In the genomic region with DNA sequence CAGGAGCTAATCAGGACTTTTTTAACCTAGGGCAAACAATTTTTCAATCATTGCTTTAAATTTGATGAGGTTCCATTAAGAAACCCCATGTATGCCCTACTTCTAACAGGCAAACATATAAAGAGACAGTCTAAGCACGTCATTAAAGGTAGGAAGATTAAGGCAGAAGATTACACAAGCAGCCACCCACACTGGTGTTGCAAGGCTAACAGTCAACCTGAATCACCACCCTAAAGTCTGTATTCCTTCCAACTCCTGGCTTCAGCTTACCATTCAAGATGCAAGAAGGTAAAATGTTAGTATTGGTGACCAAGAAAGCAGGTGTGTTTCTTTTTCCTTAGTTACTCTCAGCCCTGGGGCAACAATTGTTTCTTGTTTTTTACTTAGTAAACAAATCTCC, we compare ENCODE assay signal across 26 mouse cellular contexts.
"Had no signal": no experiment of that assay in that cellular context is flagged by ENCODE, and none has a peak within 500 bp of the region (broad histone marks: within the 10 kb centered on the region; RNA-seq: fewer than 3 reads in every experiment).

No protein-coding gene starts in this region.

- H3K4me3 ChIP-seq: gastrocnemius, adult 2 months; heart, embryonic 10.5 days; heart, embryonic 12.5 days; hindbrain, embryonic 13.5 days; hindbrain, embryonic 15.5 days; kidney, embryonic 15.5 days; left cerebral cortex, adult 2 months; limb, embryonic 10.5 days; limb, embryonic 12.5 days; liver, embryonic 13.5 days; liver, embryonic 15.5 days had no signal

- H3K4me1 ChIP-seq: heart, embryonic 10.5 days; heart, embryonic 12.5 days; hindbrain, embryonic 13.5 days; hindbrain, embryonic 15.5 days; kidney, embryonic 15.5 days; limb, embryonic 10.5 days; limb, embryonic 12.5 days; liver, embryonic 13.5 days; liver, embryonic 15.5 days had no signal

- H3K4me2 ChIP-seq: heart, embryonic 12.5 days; hindbrain, embryonic 13.5 days; hindbrain, embryonic 15.5 days; kidney, embryonic 15.5 days; limb, embryonic 12.5 days; liver, embryonic 13.5 days; liver, embryonic 15.5 days had no signal

- ATAC-seq: hindbrain, postnatal 0 days; intestine, embryonic 16.5 days; liver, postnatal 0 days had no signal

- H3K27me3 ChIP-seq: heart, embryonic 12.5 days; hindbrain, embryonic 13.5 days; hindbrain, embryonic 15.5 days; kidney, embryonic 15.5 days; limb, embryonic 12.5 days; liver, embryonic 13.5 days; liver, embryonic 15.5 days had no signal

- DNase-seq: gastrocnemius, adult 2 months; gastrocnemius, postnatal 10 days; gastrocnemius, postnatal 36 days; heart, adult 18-20 months; heart, postnatal 14 days; heart, postnatal 36 days; kidney, adult 11 months; kidney, adult 2 months; kidney, adult 9 months; kidney, postnatal 25 days; kidney, postnatal 4 days; liver; liver, embryonic 13.5 days; liver, postnatal 0 days had no signal

- H3K36me3 ChIP-seq: heart, embryonic 10.5 days; heart, embryonic 12.5 days; hindbrain, embryonic 13.5 days; hindbrain, embryonic 15.5 days; kidney, embryonic 15.5 days; limb, embryonic 10.5 days; limb, embryonic 12.5 days; liver, embryonic 13.5 days; liver, embryonic 15.5 days had no signal

- H3K9ac ChIP-seq: heart, embryonic 12.5 days; hindbrain, embryonic 13.5 days; hindbrain, embryonic 15.5 days; kidney, embryonic 15.5 days; limb, embryonic 12.5 days; liver, embryonic 13.5 days; liver, embryonic 15.5 days; liver, postnatal 0 days had no signal

- H3K27ac ChIP-seq: gastrocnemius, adult 2 months; heart, embryonic 10.5 days; hindbrain, embryonic 13.5 days; hindbrain, embryonic 15.5 days; hindbrain, postnatal 0 days; kidney, embryonic 15.5 days; kidney, postnatal 0 days; left cerebral cortex, adult 2 months; limb, embryonic 10.5 days; limb, embryonic 12.5 days; liver, embryonic 13.5 days; liver, embryonic 15.5 days had no signal

- H3K9me3 ChIP-seq: heart, embryonic 10.5 days; hindbrain, embryonic 15.5 days; kidney, embryonic 15.5 days; limb, embryonic 10.5 days; limb, embryonic 12.5 days; liver, embryonic 13.5 days; liver, embryonic 15.5 days had no signal
